Mouse (Mus musculus) limb, embryonic 14.5 days (tissue): Measurements from ENCODE around the gene Ostf1. TPM values are rescaled to one million over a fixed set of nuclear protein-coding genes. Genes with fewer than 3 reads are reported as not detected.
"Not testable (repeated sequence)": the region's sequence is repeated elsewhere in the genome, so short reads cannot be mapped to it uniquely, and the experiment has no call there.

Experiments used
- ATAC-seq: fragments of 200-750 bp; cut with Nextera tagmentation; 2 replicates; pipeline ENCODE4 v1.8.0; 2017; ENCODE audit warnings: low read depth, moderate number of reproducible peaks, moderate TSS enrichment; ENCODE audit not compliant: low FRiP score
- DNase-seq: peaks from one replicate; pipeline ENCODE4 v3.0.0-alpha.2; 2015; ENCODE audit warnings: low spot score
- H3K27ac ChIP-seq: fragments of 300-500 bp; sonication (generic); replicated peaks from 2 replicates; pipeline ENCODE4 v1.5.1; 2014; ENCODE audit warnings: low read depth, mild to moderate bottlenecking, low read length, moderate library complexity, mixed read lengths
- H3K27me3 ChIP-seq: fragments of 300-500 bp; sonication (generic); 2 replicates; pipeline ENCODE4 v1.6.1; 2014; ENCODE audit warnings: low read length, mixed read lengths; ENCODE audit not compliant: control insufficient read depth, insufficient read depth
- H3K36me3 ChIP-seq: fragments of 300-500 bp; sonication (generic); 2 replicates; pipeline ENCODE4 v1.6.1; 2014; ENCODE audit warnings: mild to moderate bottlenecking, low read length, moderate library complexity, mixed read lengths; ENCODE audit not compliant: control insufficient read depth, insufficient read depth
- H3K4me1 ChIP-seq: fragments of 300-500 bp; sonication (generic); 2 replicates; pipeline ENCODE4 v1.6.1; 2014; ENCODE audit warnings: antibody characterized with exemption, low read length, mixed read lengths; ENCODE audit not compliant: control insufficient read depth, insufficient read depth
- H3K4me2 ChIP-seq: fragments of 300-500 bp; sonication (generic); replicated peaks from 2 replicates; pipeline ENCODE4 v1.6.1; 2014; ENCODE audit warnings: low read depth, mild to moderate bottlenecking, low read length, moderate library complexity; ENCODE audit not compliant: severe bottlenecking
- H3K4me3 ChIP-seq: fragments of 300-500 bp; sonication (generic); replicated peaks from 2 replicates; pipeline ENCODE4 v1.5.1; 2014; ENCODE audit warnings: low read length
- H3K9ac ChIP-seq: fragments of 300-500 bp; sonication (generic); 2 replicates; pipeline ENCODE4 v1.6.1; 2014; ENCODE audit warnings: mild to moderate bottlenecking, low read depth, low read length, moderate library complexity; ENCODE audit not compliant: severe bottlenecking
- H3K9me3 ChIP-seq: fragments of 300-500 bp; sonication (generic); 2 replicates; pipeline ENCODE4 v1.6.1; 2016; ENCODE audit warnings: low read length; ENCODE audit not compliant: control insufficient read depth
- POLR2A ChIP-seq: fragments of 200-500 bp; IDR thresholded peaks from 2 replicates; pipeline ENCODE4 v1.8.0; 2012; ENCODE audit warnings: inconsistent platforms, mild to moderate bottlenecking, moderate library complexity, borderline replicate concordance; ENCODE audit not compliant: insufficient read depth, insufficient read length; ENCODE audit errors: extremely low read depth
- WGBS: fragments of 180-500 bp; shearing (Covaris S2); extraction: QIAGEN DNeasy Blood & Tissue Kit; methylation state at CpG from one replicate; pipeline ENCODE4 v1.1.7; 2014; 5-methylcytosine and 5-hydroxymethylcytosine counted together
- polyA plus RNA-seq, 2 experiments: library from polyadenylated mRNA; depleted of rRNA in 1 of 2; stranded (reverse) in 1 of 2; unstranded in 1 of 2; fragments of >200 nt; fragmentation: Nextera tagmentation in 1 of 2; extraction: Ambion mirVana in 1 of 2; gene quantifications; 2 replicates each; pipeline versions ENCODE4 v1.2.1 to v1.2.3; 2012 to 2014

Gene Ostf1
- polyA plus RNA-seq, 2 experiments = 51.6 to 108 TPM

GRCm38 (mm10) chr19:18590942-18591354 lies 40.7 kb downstream of the Ostf1 start:
- TF ChIP-seq POLR2A = no peak
- WGBS = 44% methylated on average over 5 of the region's 5 CpGs
- ATAC-seq (peak; percentile 39; the same call in 1 of the 2 replicates), DNase-seq (no peak)
- H3K4me2 ChIP-seq = no peak overlapping the region
- H3K27me3 ChIP-seq = no peaks in the 10 kb centered on the region
- H3K9me3 ChIP-seq = no peaks in the 10 kb centered on the region
- no peak overlapping the region for H3K9ac ChIP-seq
- H3K36me3 ChIP-seq = no peaks in the 10 kb centered on the region
- no peak overlapping the region for H3K4me3 ChIP-seq
- no peak overlapping the region for H3K27ac ChIP-seq
- H3K4me1 ChIP-seq = peaks cover 5% of the 10 kb centered on the region; the same call in 1 of the 2 replicates

- DNase-seq (no peak), ATAC-seq (peak; percentile 26; the same call in 1 of the 2 replicates)
- Histone ChIP-seq H3K4me3 (no peak overlapping the region), H3K4me1 (peaks cover 5% of the 10 kb centered on the region; the same call in 1 of the 2 replicates), H3K9me3 (no peaks in the 10 kb centered on the region), H3K9ac (no peak overlapping the region), H3K27ac (no peak overlapping the region), H3K4me2 (no peak overlapping the region), H3K27me3 (no peaks in the 10 kb centered on the region), H3K36me3 (no peaks in the 10 kb centered on the region)
- 57% methylated on average over 5 of the region's 5 CpGs for WGBS
- TF ChIP-seq POLR2A = no peak
Observed at GRCm38 (mm10) chr19:18590234-18590633, 41.4 kb downstream of the Ostf1 start.

GRCm38 (mm10) chr19:18589276-18589675 lies 42.3 kb downstream of the Ostf1 start:
- Histone ChIP-seq H3K4me3 (no peak overlapping the region), H3K36me3 (0 out of 2 replicates have a peak, but pooled peaks cover 5% of the 10 kb centered on the region), H3K4me2 (no peak overlapping the region), H3K9me3 (no peaks in the 10 kb centered on the region), H3K27me3 (no peaks in the 10 kb centered on the region), H3K9ac (no peak overlapping the region), H3K4me1 (peaks cover 5% of the 10 kb centered on the region; the same call in 1 of the 2 replicates), H3K27ac (no peak overlapping the region)
- WGBS = 91% methylated on average over 8 of the region's 8 CpGs
- DNase-seq = no peak
- no peak for ATAC-seq
- TF ChIP-seq POLR2A = no peak

GRCm38 (mm10) chr19:18588801-18589200 lies 42.8 kb downstream of the Ostf1 start:
- not testable (repeated sequence) for H3K4me1 ChIP-seq, DNase-seq, H3K9me3 ChIP-seq, ATAC-seq, H3K9ac ChIP-seq, H3K27ac ChIP-seq, H3K27me3 ChIP-seq, H3K36me3 ChIP-seq, H3K4me3 ChIP-seq, H3K4me2 ChIP-seq
- 96% methylated on average over 10 of the region's 10 CpGs for WGBS

GRCm38 (mm10) chr19:18588243-18588642 lies 43.4 kb downstream of the Ostf1 start:
- no peaks in the 10 kb centered on the region for H3K9me3 ChIP-seq
- H3K4me1 ChIP-seq = peaks cover 5% of the 10 kb centered on the region; the same call in 1 of the 2 replicates
- H3K36me3 ChIP-seq = 0 out of 2 replicates have a peak, but pooled peaks cover 6% of the 10 kb centered on the region
- TF ChIP-seq POLR2A = no peak
- H3K27me3 ChIP-seq = no peaks in the 10 kb centered on the region
- H3K4me2 ChIP-seq = no peak overlapping the region
- no peak overlapping the region for H3K4me3 ChIP-seq
- 96% methylated on average over 1 of the region's 1 CpGs for WGBS
- no peak overlapping the region for H3K9ac ChIP-seq
- H3K27ac ChIP-seq = no peak overlapping the region
- ATAC-seq (no peak), DNase-seq (no peak)

GRCm38 (mm10) chr19:18587118-18587517 lies 44.5 kb downstream of the Ostf1 start:
- no peak overlapping the region for H3K27ac ChIP-seq
- H3K36me3 ChIP-seq = 0 out of 2 replicates have a peak, but pooled peaks cover 6% of the 10 kb centered on the region
- no peak for ATAC-seq
- H3K9me3 ChIP-seq = no peaks in the 10 kb centered on the region
- H3K4me2 ChIP-seq = no peak overlapping the region
- H3K4me3 ChIP-seq = no peak overlapping the region
- H3K9ac ChIP-seq = no peak overlapping the region
- WGBS = 60% methylated on average over 9 of the region's 9 CpGs
- DNase-seq = no peak
- TF ChIP-seq POLR2A = no peak
- peaks cover 5% of the 10 kb centered on the region; the same call in 1 of the 2 replicates for H3K4me1 ChIP-seq
- H3K27me3 ChIP-seq = no peaks in the 10 kb centered on the region
